Mouse (Mus musculus): Measurements from ENCODE around the gene Uhrf1.

DNA sequence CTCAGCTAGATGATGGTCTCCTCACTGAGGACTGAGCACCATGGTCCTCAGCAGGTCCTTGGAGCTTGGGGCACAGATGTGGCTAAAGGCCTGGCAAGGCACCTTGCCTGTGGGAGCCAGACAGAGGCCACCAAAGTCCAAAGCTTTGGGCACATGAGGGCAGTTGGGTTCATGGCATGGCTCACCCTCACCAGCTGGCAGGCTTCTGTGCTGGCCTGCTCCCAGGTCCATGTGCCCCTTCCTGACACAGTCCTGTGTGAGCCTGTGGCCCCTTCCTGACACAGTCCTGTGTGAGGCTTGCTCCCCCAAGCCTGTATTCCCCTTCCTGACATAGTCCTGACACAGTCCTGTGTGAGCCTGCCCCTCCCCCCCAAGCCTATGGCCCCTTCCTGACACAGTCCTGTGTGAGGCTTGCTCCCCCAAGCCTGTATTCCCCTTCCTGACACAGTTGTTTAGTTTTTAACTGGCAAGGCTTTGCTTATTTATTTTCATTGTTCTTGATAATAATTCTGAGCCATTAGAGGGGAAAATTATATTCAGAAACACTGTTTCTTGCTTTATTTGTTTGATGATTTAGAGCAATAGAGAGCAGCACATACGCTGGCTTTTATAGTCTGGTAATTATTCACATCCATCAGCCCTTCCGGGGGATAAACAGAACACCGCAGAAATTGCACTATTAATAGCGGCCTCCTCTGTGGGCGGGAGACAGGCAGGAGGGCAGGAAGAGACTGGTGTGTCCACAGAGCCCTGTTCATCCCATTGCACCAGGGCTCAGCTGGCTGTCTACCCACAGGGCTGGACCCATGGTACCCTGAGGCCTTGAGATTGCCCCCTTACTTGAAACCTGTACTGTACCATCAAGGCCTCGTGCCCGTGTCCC is 62.9 kb downstream of the Uhrf1 start:
- TF ChIP-seq GATA1 (IDR thresholded peaks at IDR 0.05; ENCODE audit: low read length) (no peak), TAL1 (IDR thresholded peaks at IDR 0.05; ENCODE audit: low read length) (no peak)

Data from erythroblast, embryonic 14.5 days (primary cell).